Mouse (Mus musculus) brain, embryonic 14.5 days (tissue): ENCODE measurements around the gene Polg.

ENCODE experiments used
- CTCF ChIP-seq: fragments of 200-500 bp; IDR thresholded peaks from 2 replicates; pipeline ENCODE4 v1.5.1; 2012; ENCODE audit warnings: inconsistent platforms, mild to moderate bottlenecking, moderate library complexity, borderline replicate concordance; ENCODE audit not compliant: insufficient read depth, insufficient read length; ENCODE audit errors: extremely low read depth
- POLR2A ChIP-seq: fragments of 200-500 bp; IDR thresholded peaks from 2 replicates; pipeline ENCODE4 v1.6.1; 2012; ENCODE audit warnings: mild to moderate bottlenecking, inconsistent platforms, borderline replicate concordance; ENCODE audit not compliant: poor library complexity, insufficient read depth, insufficient read length, severe bottlenecking; ENCODE audit errors: extremely low read depth

GRCm38 (mm10) chr7:79502152-79503102, 36.3 kb upstream of the Polg start:
- TF ChIP-seq POLR2A (no peak), CTCF (no peak)
